Mouse (Mus musculus) kidney, postnatal 0 days (tissue): Measurements from ENCODE around the gene Ssbp3. TPM values are rescaled to one million over a fixed set of nuclear protein-coding genes. Genes with fewer than 3 reads are reported as not detected.

ENCODE experiments used
- ATAC-seq: fragments of 200-750 bp; cut with Nextera tagmentation; replicated peaks from 2 replicates; pipeline ENCODE4 v1.8.0; 2017; ENCODE audit warnings: low read depth, moderate number of reproducible peaks, moderate TSS enrichment, moderate library complexity; ENCODE audit not compliant: low FRiP score
- DNase-seq: peaks from one replicate; pipeline ENCODE4 v3.0.0-alpha.2; 2016; ENCODE audit warnings: low spot score
- H3K27ac ChIP-seq: fragments of 300-500 bp; sonication (generic); 2 replicates; pipeline ENCODE4 v1.5.1; 2014; ENCODE audit warnings: mild to moderate bottlenecking
- H3K27me3 ChIP-seq: fragments of 300-500 bp; sonication (generic); 2 replicates; pipeline ENCODE4 v1.6.1; 2014; ENCODE audit warnings: low read length, mixed read lengths; ENCODE audit not compliant: insufficient read depth
- H3K36me3 ChIP-seq: fragments of 300-500 bp; sonication (generic); 2 replicates; pipeline ENCODE4 v1.6.1; 2014; ENCODE audit warnings: low read length, mixed read lengths; ENCODE audit not compliant: insufficient read depth
- H3K4me1 ChIP-seq: fragments of 300-500 bp; sonication (generic); replicated peaks from 2 replicates; pipeline ENCODE4 v1.6.1; 2014; ENCODE audit warnings: antibody characterized with exemption, low read length, mixed read lengths; ENCODE audit not compliant: insufficient read depth
- H3K4me2 ChIP-seq: fragments of 300-500 bp; sonication (generic); 2 replicates; pipeline ENCODE4 v1.6.1; 2014; ENCODE audit warnings: mild to moderate bottlenecking, low read length, moderate library complexity, mixed read lengths
- H3K4me3 ChIP-seq: fragments of 300-500 bp; sonication (generic); replicated peaks from 2 replicates; pipeline ENCODE4 v1.5.1; 2014; ENCODE audit warnings: low read depth, low read length
- H3K9ac ChIP-seq: fragments of 300-500 bp; sonication (generic); 2 replicates; pipeline ENCODE4 v1.6.1; 2014; ENCODE audit warnings: low read depth, low read length
- H3K9me3 ChIP-seq: fragments of 300-500 bp; sonication (generic); replicated peaks from 2 replicates; pipeline ENCODE4 v1.6.1; 2016; ENCODE audit warnings: low read length, inconsistent platforms, mixed read lengths
- CTCF ChIP-seq: IDR thresholded peaks from 2 replicates; pipeline ENCODE4 v1.5.1; 2016; ENCODE audit warnings: antibody characterized with exemption, low read depth, mild to moderate bottlenecking, moderate library complexity
- WGBS: fragments of 180-500 bp; shearing (Covaris S2); extraction: QIAGEN DNeasy Blood & Tissue Kit; methylation state at CpG from one replicate; pipeline ENCODE4 v1.1.7; 2014; 5-methylcytosine and 5-hydroxymethylcytosine counted together
- polyA plus RNA-seq: library from polyadenylated mRNA; unstranded; fragments of >200 nt; fragmentation: Nextera tagmentation; extraction: Ambion mirVana; gene quantifications from 2 replicates; pipeline ENCODE4 v1.2.1, GENCODE M21; 2015

Gene Ssbp3
- polyA plus RNA-seq, 1 experiment from 2014 or later: 68.3 TPM

DNA sequence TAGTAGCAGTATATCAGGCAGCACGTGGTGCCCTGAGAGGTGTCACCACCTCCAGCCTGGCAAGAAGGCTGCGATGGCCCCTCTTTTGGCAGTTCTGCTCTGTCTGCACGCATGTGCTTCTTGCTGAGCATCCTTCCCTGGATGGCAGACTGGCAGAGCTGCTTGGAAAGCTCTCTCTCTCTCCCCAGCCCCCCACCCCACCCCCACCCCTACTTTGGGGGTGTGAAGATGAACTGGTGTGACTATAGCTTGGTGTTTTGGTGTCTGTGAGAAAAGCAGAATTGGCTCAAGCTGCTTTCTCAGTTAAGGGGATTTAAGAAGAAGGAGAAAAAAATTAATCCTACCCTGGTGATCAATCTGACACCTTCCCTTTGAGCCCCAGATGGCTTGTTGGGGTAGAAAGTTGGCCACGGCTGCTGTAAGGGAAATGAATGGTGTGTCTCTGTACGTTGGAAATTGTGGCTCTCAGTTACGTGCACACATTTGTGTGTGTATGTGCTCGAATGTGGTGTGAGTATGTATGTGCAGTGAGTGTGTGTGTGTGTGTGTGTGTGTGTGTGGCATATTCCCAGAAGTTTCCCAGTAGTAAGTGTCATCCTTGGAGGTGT lies 73.5 kb downstream of the Ssbp3 start:
- DNase-seq (no peak), ATAC-seq (no peak)
- H3K4me3 ChIP-seq: no peak overlapping the region
- no peak overlapping the region for H3K27ac ChIP-seq
- peaks cover 37% of the 10 kb centered on the region for H3K4me1 ChIP-seq
- H3K27me3 ChIP-seq: no peaks in the 10 kb centered on the region
- H3K4me2 ChIP-seq: no peak overlapping the region
- H3K9me3 ChIP-seq: no peaks in the 10 kb centered on the region
- H3K36me3 ChIP-seq: no peaks in the 10 kb centered on the region
- TF ChIP-seq CTCF: no peak
- no peak overlapping the region for H3K9ac ChIP-seq
- 63% methylated on average over 7 of the region's 7 CpGs for WGBS

- H3K4me3 ChIP-seq: no peak overlapping the region
- 81% methylated on average over 4 of the region's 4 CpGs for WGBS
- TF ChIP-seq CTCF: no peak
Observed at GRCm38 (mm10) chr4:106985289-106985688, 74.8 kb downstream of the Ssbp3 start.

DNA sequence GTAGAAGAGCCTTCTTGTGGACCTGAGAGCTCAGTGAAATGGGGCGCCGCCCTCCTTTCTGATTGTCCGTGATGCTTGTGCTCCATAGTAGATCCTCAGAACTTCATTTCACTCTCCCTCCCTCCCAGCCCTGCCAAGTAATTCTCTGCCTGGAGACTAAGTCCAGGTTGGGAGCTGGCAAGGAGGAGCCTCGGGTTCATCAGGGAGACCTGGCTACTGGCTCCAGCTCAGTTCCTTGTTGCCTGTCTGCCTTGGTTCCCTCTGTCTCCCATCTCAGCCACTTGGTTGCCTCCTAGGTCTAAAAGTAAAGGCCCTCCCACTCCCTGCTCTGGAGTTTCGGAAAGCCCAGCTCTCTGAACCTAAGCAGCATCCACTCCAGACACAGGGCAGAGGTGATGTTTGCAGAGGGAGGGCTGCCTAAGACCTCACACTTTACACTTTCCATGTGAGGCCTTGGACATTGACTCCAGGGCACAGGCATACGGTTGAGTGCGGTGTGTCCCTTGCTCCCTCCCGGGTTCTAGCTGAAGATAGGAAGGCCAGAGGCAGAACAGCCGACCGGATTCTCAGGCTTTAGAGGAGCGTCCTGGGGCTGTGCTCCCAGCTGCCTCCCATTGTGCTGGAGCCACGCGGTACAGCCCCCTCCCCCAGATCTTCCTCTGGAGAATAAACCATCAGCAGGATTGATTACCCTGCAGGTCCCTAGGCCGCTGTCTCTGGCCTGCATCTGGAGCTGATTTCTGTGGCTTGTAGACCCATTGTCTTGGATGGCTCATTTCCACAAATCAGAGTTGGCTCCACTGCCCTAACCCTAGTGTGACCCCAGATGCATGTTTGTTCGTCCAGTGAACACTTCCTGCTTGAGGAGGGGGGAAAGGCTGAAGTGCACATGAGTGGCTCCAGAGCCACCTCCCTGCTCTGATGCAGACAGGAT lies 75.7 kb downstream of the Ssbp3 start:
- no peak for TF ChIP-seq CTCF
- no peaks in the 10 kb centered on the region for H3K9me3 ChIP-seq
- DNase-seq: peak; percentile 47
- no peak overlapping the region for H3K4me3 ChIP-seq
- H3K9ac ChIP-seq: 0 out of 2 replicates have a peak overlapping the region, but pooled peaks have one; percentile 14
- ATAC-seq: peak; percentile 45
- H3K27me3 ChIP-seq: no peaks in the 10 kb centered on the region
- no peak overlapping the region for H3K4me2 ChIP-seq
- H3K4me1 ChIP-seq: peaks cover 29% of the 10 kb centered on the region
- H3K27ac ChIP-seq: peak overlapping the region; percentile 66
- whole genome bisulfite sequencing: 23% methylated on average over 15 of the region's 15 CpGs
- H3K36me3 ChIP-seq: no peaks in the 10 kb centered on the region

More at GRCm38 (mm10) chr4:106985289-106985688, 74.8 kb downstream of the Ssbp3 start:
- ATAC-seq (no peak), DNase-seq (no peak)
- no peak overlapping the region for H3K4me2 ChIP-seq
- H3K36me3 ChIP-seq: no peaks in the 10 kb centered on the region
- H3K27ac ChIP-seq: peak overlapping the region; percentile 66; the same call in 1 of the 2 replicates
- no peak overlapping the region for H3K9ac ChIP-seq
- H3K9me3 ChIP-seq: no peaks in the 10 kb centered on the region
- no peaks in the 10 kb centered on the region for H3K27me3 ChIP-seq
- H3K4me1 ChIP-seq: peaks cover 35% of the 10 kb centered on the region

DNA sequence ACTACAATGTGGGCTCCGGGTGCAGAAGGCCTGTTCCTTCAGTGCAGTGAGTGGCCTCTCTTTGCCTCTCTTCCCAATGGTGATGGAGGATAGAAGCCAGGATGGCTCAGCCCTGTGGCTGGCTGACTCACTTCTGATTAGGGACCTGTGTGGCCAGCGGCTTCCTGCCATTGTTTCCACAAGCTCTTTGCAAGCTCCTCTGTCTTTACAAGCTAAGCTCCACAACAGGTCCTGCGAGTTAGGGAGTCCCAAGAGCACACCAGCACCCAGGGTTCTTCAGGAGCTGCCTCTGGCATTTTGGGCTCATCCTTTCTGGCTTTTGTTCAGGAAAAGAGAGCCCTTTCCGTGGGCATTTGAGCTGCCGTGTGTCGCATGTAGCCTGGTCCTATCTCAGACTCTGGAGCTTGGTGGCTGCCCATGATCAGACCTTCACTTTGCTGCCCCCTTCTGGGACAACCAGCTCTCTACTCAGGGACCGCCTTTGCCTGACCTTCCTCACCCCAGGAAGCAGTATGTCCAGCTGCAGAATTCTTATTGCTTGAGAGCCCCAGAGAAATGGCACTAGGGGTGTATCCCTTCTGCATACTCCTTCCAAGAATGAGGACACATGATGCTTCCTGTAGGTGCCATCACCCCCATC lies 77.3 kb downstream of the Ssbp3 start:
- Histone ChIP-seq H3K4me2 (no peak overlapping the region), H3K4me1 (peaks cover 16% of the 10 kb centered on the region)

GRCm38 (mm10) chr4:106988886-106989225 lies 78.4 kb downstream of the Ssbp3 start:
- Histone ChIP-seq H3K27ac (no peak overlapping the region), H3K9ac (no peak overlapping the region), H3K4me2 (no peak overlapping the region), H3K36me3 (no peaks in the 10 kb centered on the region), H3K4me1 (peaks cover 16% of the 10 kb centered on the region), H3K27me3 (no peaks in the 10 kb centered on the region), H3K9me3 (no peaks in the 10 kb centered on the region), H3K4me3 (no peak overlapping the region)
- no peak for DNase-seq
- TF ChIP-seq CTCF: no peak
- WGBS: 80% methylated on average over 6 of the region's 6 CpGs
- ATAC-seq: no peak

More for the DNA sequence above, 77.3 kb downstream of the Ssbp3 start:
- ATAC-seq: peak; percentile 63
- Histone ChIP-seq H3K9me3 (no peaks in the 10 kb centered on the region), H3K27me3 (no peaks in the 10 kb centered on the region), H3K27ac (0 out of 2 replicates have a peak overlapping the region, but pooled peaks have one; percentile 32), H3K4me3 (no peak overlapping the region), H3K9ac (no peak overlapping the region), H3K36me3 (no peaks in the 10 kb centered on the region)
- peak; percentile 82 for TF ChIP-seq CTCF
- peak; percentile 91 for DNase-seq
- 25% methylated on average over 7 of the region's 7 CpGs for WGBS

DNA sequence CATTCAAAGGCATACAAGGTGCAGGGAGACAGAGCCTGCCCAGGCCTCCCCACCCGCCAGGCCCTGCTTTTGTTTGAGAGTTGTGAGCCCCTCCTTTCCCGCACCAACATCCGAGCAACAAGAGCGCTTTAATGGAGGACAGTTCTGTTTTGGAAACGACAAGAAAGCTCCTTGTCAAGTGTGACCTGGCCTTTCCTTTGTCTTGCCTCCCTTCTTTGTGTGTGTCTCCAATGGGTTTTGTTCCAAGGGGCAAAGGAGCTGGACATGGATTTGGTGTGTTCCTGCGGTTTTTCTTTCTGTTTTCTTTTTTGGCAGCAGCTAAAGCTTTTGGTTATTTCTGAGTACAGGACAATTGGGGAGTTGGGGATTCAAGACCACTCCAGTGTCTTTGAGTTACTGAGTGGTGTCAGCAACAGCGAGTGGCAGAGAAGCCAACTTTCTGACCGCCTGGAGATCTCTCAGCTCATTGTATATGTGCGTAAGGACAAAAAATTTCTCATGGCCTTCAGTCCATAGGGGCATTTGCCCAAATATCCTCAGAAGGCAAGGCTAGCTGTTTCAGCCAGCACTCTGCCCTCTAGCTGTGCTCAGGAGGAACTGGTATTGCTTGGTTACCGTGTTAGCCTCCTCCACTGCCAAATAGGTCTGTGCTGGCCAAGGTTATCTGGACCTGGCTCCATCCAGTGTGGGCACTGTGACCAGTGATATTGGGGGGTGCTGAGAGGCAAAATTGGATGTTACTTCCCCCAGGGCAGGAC lies 78.9 kb downstream of the Ssbp3 start:
- no peaks in the 10 kb centered on the region for H3K36me3 ChIP-seq
- DNase-seq: peak; percentile 56
- peak; percentile 67 for TF ChIP-seq CTCF
- H3K27ac ChIP-seq: no peak overlapping the region
- H3K4me1 ChIP-seq: peaks cover 16% of the 10 kb centered on the region
- no peak overlapping the region for H3K9ac ChIP-seq
- H3K4me2 ChIP-seq: no peak overlapping the region
- no peak overlapping the region for H3K4me3 ChIP-seq
- no peak for ATAC-seq
- no peaks in the 10 kb centered on the region for H3K27me3 ChIP-seq
- WGBS: 64% methylated on average over 10 of the region's 10 CpGs
- no peaks in the 10 kb centered on the region for H3K9me3 ChIP-seq
